8 mouse cellular contexts compared by ENCODE assay signal in the genomic region with DNA sequence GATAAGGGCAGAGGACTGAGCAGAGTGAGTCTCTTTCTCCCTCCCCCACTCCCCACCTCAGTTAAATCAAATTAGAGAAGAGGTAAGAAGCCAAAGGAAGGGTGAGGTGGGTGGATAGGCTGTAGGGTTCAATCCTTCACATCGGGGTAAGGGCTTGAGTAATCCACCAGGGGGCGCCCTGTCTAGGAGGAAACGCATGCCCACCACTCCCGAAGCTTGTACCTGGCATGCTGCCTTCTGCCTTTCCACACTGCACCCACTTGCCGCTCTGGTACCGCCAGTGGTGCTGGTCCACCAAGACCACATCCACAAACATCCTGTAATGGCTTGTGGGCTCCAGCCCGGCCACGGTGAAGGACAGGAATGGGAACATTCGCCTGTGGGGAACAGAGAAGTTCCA. TPM values are rescaled to one million over a fixed set of nuclear protein-coding genes. Genes with fewer than 3 reads are reported as not detected.
DNase-seq lines count a peak whose midpoint lies in the region; ATAC-seq and TF ChIP-seq lines count a peak whose summit lies in the region.

No protein-coding gene starts in this region.

- TF ChIP-seq EP300 in heart, adult 2 months (IDR thresholded peaks at IDR 0.05; ENCODE audit: insufficient read depth, low read depth, low read length) = no peak
- TF ChIP-seq EP300 in ES-Bruce4 (IDR thresholded peaks at IDR 0.05; ENCODE audit: insufficient read depth, low read depth, low read length) = no peak

- peak; percentile 68 for ATAC-seq in monocyte, adult 5-6 weeks (replicated peaks; ENCODE audit: insufficient number of reproducible peaks, low FRiP score, low TSS enrichment, poor library complexity, severe bottlenecking)

- H3K36me3 ChIP-seq in heart, adult 2 months (ENCODE audit: control insufficient read depth, insufficient read depth, low read length) = no peaks in the 10 kb centered on the region
- H3K36me3 ChIP-seq in ES-Bruce4 (ENCODE audit: control insufficient read depth, insufficient read depth, low read length, poor library complexity, severe bottlenecking) = no peaks in the 10 kb centered on the region

- no peaks in the 10 kb centered on the region for H3K79me2 ChIP-seq in heart, adult 2 months (replicated peaks; ENCODE audit: control insufficient read depth, insufficient read depth, low read length)

- WGBS in heart, adult 2 months = 15% methylated on average over 9 of the region's 9 CpGs

- peak; percentile 87 for TF ChIP-seq CTCF in heart, adult 2 months (IDR thresholded peaks at IDR 0.05)
- TF ChIP-seq CTCF in ES-Bruce4 (IDR thresholded peaks at IDR 0.05; ENCODE audit: low read depth, low read length) = peak; percentile 86
- TF ChIP-seq CTCF in gastrocnemius, adult 2 months (IDR thresholded peaks at IDR 0.05) = peak; percentile 87

- no peak for TF ChIP-seq POLR2A in heart, adult 2 months (IDR thresholded peaks at IDR 0.05; ENCODE audit: insufficient read depth, low read depth, low read length)
- no peak for TF ChIP-seq POLR2A in ES-Bruce4 (IDR thresholded peaks at IDR 0.05; ENCODE audit: insufficient read depth, low read length)

- H3K27ac ChIP-seq in heart, adult 2 months = no peak overlapping the region
- no peak overlapping the region for H3K27ac ChIP-seq in ES-Bruce4 (ENCODE audit: insufficient read depth, low read length)
- no peak overlapping the region for H3K27ac ChIP-seq in gastrocnemius, adult 2 months

- DNase-seq in heart, adult 2 months = peak; percentile 52 to 69
- DNase-seq in heart, adult 11 months = no peak
- DNase-seq in c-Kit-positive CD71-positive TER-119-negative erythroid progenitor cells, embryonic 14.5 days (ENCODE audit: low read depth) = peak; percentile 33
- DNase-seq in gastrocnemius, adult 2 months = peak; percentile 78
- peak; percentile 84 to 85 for DNase-seq in kidney, postnatal 4 days
- DNase-seq in thymus, postnatal 0 days (ENCODE audit: low spot score) = peak; percentile 76

- H3K9ac ChIP-seq in heart, adult 2 months (ENCODE audit: low read depth, low read length) = no peak overlapping the region
- H3K9ac ChIP-seq in ES-Bruce4 (ENCODE audit: low read depth, poor library complexity, severe bottlenecking) = no peak overlapping the region

- intact Hi-C loops in heart, adult 2 months (cut with DNase I) = loop anchor here (1.0 to 5.0 kb wide), 2 partner anchors 46 to 76 kb away; no protein-coding TSS in a partner anchor
- intact Hi-C loops in gastrocnemius, adult 2 months (cut with DNase I) = loop anchor here (1.0 to 10.0 kb wide), 3 partner anchors 45 to 163 kb away; no protein-coding TSS in a partner anchor

- H3K4me1 ChIP-seq in heart, adult 2 months (ENCODE audit: control insufficient read depth, insufficient read depth, low read length) = peaks cover 2% of the 10 kb centered on the region
- H3K4me1 ChIP-seq in ES-Bruce4 (ENCODE audit: control insufficient read depth, insufficient read depth, low read length) = no peaks in the 10 kb centered on the region

- H3K4me3 ChIP-seq in heart, adult 2 months = no peak overlapping the region
- no peak overlapping the region for H3K4me3 ChIP-seq in ES-Bruce4 (ENCODE audit: low read depth, low read length)
- no peak overlapping the region for H3K4me3 ChIP-seq in gastrocnemius, adult 2 months

- H3K9me3 ChIP-seq in ES-Bruce4 (replicated peaks; ENCODE audit: control insufficient read depth, insufficient read depth, low read length, poor library complexity, severe bottlenecking) = no peaks in the 10 kb centered on the region

- peaks cover 2% of the 10 kb centered on the region; the same call in 1 of the 2 replicates for H3K27me3 ChIP-seq in heart, adult 2 months (ENCODE audit: control insufficient read depth, insufficient read depth, low read length)
- no peaks in the 10 kb centered on the region for H3K27me3 ChIP-seq in ES-Bruce4 (ENCODE audit: control insufficient read depth, insufficient read depth, low read length, poor library complexity, severe bottlenecking)

RNA-seq across cellular contexts. Expression of gene Tbx21, which starts 13.4 kb away (rescaled TPM):
- not detected for total RNA-seq in heart, adult 2 months (2021)
- polyA plus RNA-seq in heart, adult 2 months (2012; rRNA removed) = 0.15 and 0.45 TPM in 2 replicates
- polyA plus RNA-seq in ES-Bruce4 (2011; ENCODE audit: insufficient read depth, insufficient read length, low read depth, missing spikeins) = 0.24 TPM in 1 of 2 replicates, not detected in the other
- total RNA-seq in gastrocnemius, adult 2 months (2021) = under 1 TPM; 0.17 to 0.48 TPM
- total RNA-seq in monocyte, adult 5-6 weeks (2017) = 25.3 to 119 TPM (median 30.9 TPM) in 3 replicates
- polyA plus RNA-seq in thymus, postnatal 0 days (2015; fragmentation: Nextera tagmentation; extraction: Ambion mirVana) = 1.3 and 1.9 TPM in 2 replicates

RNA-seq across cellular contexts. Expression of gene Tbkbp1, which starts 49.6 kb away (rescaled TPM):
- total RNA-seq in heart, adult 2 months (2021) = 10 to 100 TPM; 12.1 to 12.2 TPM
- polyA plus RNA-seq in heart, adult 2 months (2012; rRNA removed) = 13.5 and 14.1 TPM in 2 replicates
- 5.4 and 6.1 TPM in 2 replicates for polyA plus RNA-seq in ES-Bruce4 (2011; ENCODE audit: insufficient read depth, insufficient read length, low read depth, missing spikeins)
- total RNA-seq in gastrocnemius, adult 2 months (2021) = 1 to 10 TPM; 4.0 to 6.1 TPM
- 23.2 to 34.3 TPM (median 24.7 TPM) in 3 replicates for total RNA-seq in monocyte, adult 5-6 weeks (2017)
- polyA plus RNA-seq in thymus, postnatal 0 days (2015; fragmentation: Nextera tagmentation; extraction: Ambion mirVana) = 0.82 and 0.98 TPM in 2 replicates

RNA-seq across cellular contexts. Expression of gene Osbpl7, which starts 51.3 kb away (rescaled TPM):
- total RNA-seq in heart, adult 2 months (2021) = 1 to 10 TPM; 4.1 to 4.4 TPM
- polyA plus RNA-seq in heart, adult 2 months (2012; rRNA removed) = 5.0 and 7.0 TPM in 2 replicates
- polyA plus RNA-seq in ES-Bruce4 (2011; ENCODE audit: insufficient read depth, insufficient read length, low read depth, missing spikeins) = 8.3 and 9.1 TPM in 2 replicates
- 1 to 10 TPM; 2.2 to 4.3 TPM for total RNA-seq in gastrocnemius, adult 2 months (2021)
- total RNA-seq in monocyte, adult 5-6 weeks (2017) = 10.0 to 13.1 TPM (median 11.3 TPM) in 3 replicates
- 9.9 and 11.6 TPM in 2 replicates for polyA plus RNA-seq in thymus, postnatal 0 days (2015; fragmentation: Nextera tagmentation; extraction: Ambion mirVana)

Comparison
In these comparisons a context has a peak if more than half of its experiments do, and no peak if none do; other contexts are left out.
1. RNA of gene Tbx21, which starts 13.4 kb away (total RNA-seq): 25.3 to 119 TPM in monocyte, adult 5-6 weeks; 0.17 to 0.48 TPM in gastrocnemius, adult 2 months and not detected in heart, adult 2 months; every median in the first group is over 10 times any median in the second.
2. Peak in every context shown above with its lines, with median percentiles within 50 percentile points of each other: CTCF ChIP-seq.